Mouse (Mus musculus) limb, embryonic 15.5 days (tissue): ENCODE measurements at regions not wholly inside any gene's neighbourhood (a gene's known extent, or its start where the extent isn't known, plus 50 kb on each side); places are given as distances from the start of the nearest gene placed in this dataset.

Experiments
- ATAC-seq: fragments of 200-750 bp; cut with Nextera tagmentation; 2 replicates; pipeline ENCODE4 v1.8.0; 2017; ENCODE audit warnings: low read depth, moderate TSS enrichment; ENCODE audit not compliant: insufficient number of reproducible peaks, low FRiP score, low TSS enrichment
- H3K27ac ChIP-seq: fragments of 300-500 bp; sonication (generic); 2 replicates; pipeline ENCODE4 v1.5.1; 2015; ENCODE audit warnings: moderate library complexity, mild to moderate bottlenecking, inconsistent platforms
- H3K27me3 ChIP-seq: fragments of 300-500 bp; sonication (generic); 2 replicates; pipeline ENCODE4 v1.6.1; 2015; ENCODE audit warnings: inconsistent platforms
- H3K36me3 ChIP-seq: fragments of 300-500 bp; sonication (generic); 2 replicates; pipeline ENCODE4 v1.6.1; 2015; ENCODE audit warnings: inconsistent platforms
- H3K4me1 ChIP-seq: fragments of 300-500 bp; sonication (generic); 2 replicates; pipeline ENCODE4 v1.6.1; 2015; ENCODE audit warnings: inconsistent platforms
- H3K4me2 ChIP-seq: fragments of 300-500 bp; sonication (generic); 2 replicates; pipeline ENCODE4 v1.6.1; 2015; ENCODE audit warnings: mild to moderate bottlenecking, inconsistent platforms
- H3K4me3 ChIP-seq: fragments of 300-500 bp; sonication (generic); 2 replicates; pipeline ENCODE4 v1.5.1; 2015; ENCODE audit warnings: mild to moderate bottlenecking, inconsistent platforms
- H3K9ac ChIP-seq: fragments of 300-500 bp; sonication (generic); 2 replicates; pipeline ENCODE4 v1.6.1; 2015; ENCODE audit warnings: inconsistent platforms
- H3K9me3 ChIP-seq: fragments of 300-500 bp; sonication (generic); 2 replicates; pipeline ENCODE4 v1.6.1; 2016; ENCODE audit warnings: inconsistent platforms
- WGBS: fragments of 180-500 bp; shearing (Covaris S2); methylation state at CpG from one replicate; pipeline ENCODE4 v1.1.7; 2015; 5-methylcytosine and 5-hydroxymethylcytosine counted together

- Histone ChIP-seq H3K4me3 (no peak overlapping the region), H3K36me3 (no peaks in the 10 kb centered on the region), H3K9me3 (no peaks in the 10 kb centered on the region), H3K4me1 (peaks cover 8% of the 10 kb centered on the region; the same call in 1 of the 2 replicates), H3K4me2 (no peak overlapping the region), H3K27ac (no peak overlapping the region), H3K27me3 (no peaks in the 10 kb centered on the region), H3K9ac (no peak overlapping the region)
- no peak for ATAC-seq
These were observed 62.1 kb upstream of the Pfn2 start for GRCm38 (mm10) chr3:57910020-57910419.

- 19% methylated on average over 16 of the region's 16 CpGs for WGBS
- Histone ChIP-seq H3K4me3 (peak overlapping the region; percentile 7; the same call in 1 of the 2 replicates), H3K9ac (no peak overlapping the region), H3K4me2 (peak overlapping the region; percentile 30), H3K9me3 (no peaks in the 10 kb centered on the region), H3K4me1 (peaks cover 8% of the 10 kb centered on the region; the same call in 1 of the 2 replicates), H3K27me3 (no peaks in the 10 kb centered on the region), H3K27ac (no peak overlapping the region), H3K36me3 (no peaks in the 10 kb centered on the region)
- no peak for ATAC-seq
These were observed 64.1 kb upstream of the Pfn2 start for GRCm38 (mm10) chr3:57911831-57912596.

DNA sequence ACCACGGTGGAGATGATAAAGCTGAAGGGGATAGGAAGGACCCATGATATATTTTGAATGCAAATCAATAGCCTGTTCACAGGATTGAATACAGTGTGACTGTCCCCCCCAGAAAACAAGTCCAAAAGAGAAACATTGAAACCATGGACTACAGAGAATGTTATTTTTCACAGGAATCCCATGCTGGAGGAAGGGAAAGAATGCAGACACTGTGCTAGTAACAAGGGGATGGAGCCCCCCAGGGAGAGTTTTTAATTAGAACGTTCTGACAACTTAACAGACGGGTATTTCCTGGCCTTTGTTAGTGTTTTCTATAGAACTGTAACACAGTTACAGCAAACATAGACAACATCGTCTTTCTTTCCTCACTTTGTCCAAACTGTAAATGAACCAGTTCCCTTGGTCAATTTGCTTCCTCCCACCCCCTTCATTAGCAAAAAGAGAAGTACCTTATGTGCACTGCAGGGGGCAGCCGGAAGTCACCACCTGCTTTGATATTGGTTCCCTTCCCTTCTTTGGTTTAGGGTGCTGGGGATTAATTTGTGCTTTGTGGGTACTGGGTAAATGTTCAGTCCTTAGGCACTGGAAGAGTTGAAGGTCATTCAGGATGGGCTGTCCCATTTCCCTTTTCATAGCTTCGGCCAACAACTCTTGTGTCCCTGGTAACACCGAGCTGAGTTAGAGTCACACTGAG is 64.9 kb upstream of the Pfn2 start:
- Histone ChIP-seq H3K9ac (no peak overlapping the region), H3K4me1 (peaks cover 8% of the 10 kb centered on the region; the same call in 1 of the 2 replicates), H3K4me3 (peak overlapping the region; percentile 7; the same call in 1 of the 2 replicates), H3K4me2 (peak overlapping the region; percentile 30; the same call in 1 of the 2 replicates), H3K36me3 (no peaks in the 10 kb centered on the region), H3K9me3 (no peaks in the 10 kb centered on the region), H3K27ac (no peak overlapping the region), H3K27me3 (no peaks in the 10 kb centered on the region)
- ATAC-seq, result no peak
- WGBS, result 51% methylated on average over 7 of the region's 7 CpGs

- Histone ChIP-seq H3K9me3 (no peaks in the 10 kb centered on the region), H3K4me1 (peaks cover 8% of the 10 kb centered on the region; the same call in 1 of the 2 replicates), H3K36me3 (no peaks in the 10 kb centered on the region), H3K9ac (no peak overlapping the region), H3K4me2 (no peak overlapping the region), H3K27me3 (no peaks in the 10 kb centered on the region), H3K4me3 (no peak overlapping the region), H3K27ac (no peak overlapping the region)
- ATAC-seq, result no peak
- 86% methylated on average over 3 of the region's 3 CpGs for WGBS
These were observed 66.8 kb upstream of the Pfn2 start for GRCm38 (mm10) chr3:57914687-57915086.

DNA sequence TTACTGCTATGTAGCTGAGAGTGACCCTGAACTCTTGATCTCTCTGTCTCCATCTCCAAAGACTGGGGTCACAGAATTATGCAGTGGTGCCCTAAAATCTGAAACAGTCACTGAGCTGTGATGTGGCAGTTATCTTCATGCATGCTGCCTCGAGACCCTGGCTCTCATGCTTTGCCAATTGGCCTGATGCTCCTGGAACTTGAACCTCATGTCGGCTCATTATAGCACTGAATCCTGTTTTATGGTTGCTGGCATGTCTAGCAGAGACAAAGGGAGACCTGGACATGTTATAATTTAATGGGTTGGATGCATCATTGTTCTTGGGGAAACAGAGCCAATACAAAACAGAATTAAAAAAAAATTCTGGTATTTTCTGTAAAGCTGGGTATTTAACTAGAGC is 71.0 kb upstream of the Pfn2 start:
- H3K36me3 ChIP-seq, result no peaks in the 10 kb centered on the region
- H3K4me2 ChIP-seq, result no peak overlapping the region
- no peak overlapping the region for H3K9ac ChIP-seq
- no peak overlapping the region for H3K4me3 ChIP-seq
- WGBS, result 43% methylated on average over 2 of the region's 2 CpGs
- no peak for ATAC-seq
- no peaks in the 10 kb centered on the region for H3K9me3 ChIP-seq
- H3K4me1 ChIP-seq, result no peaks in the 10 kb centered on the region
- no peak overlapping the region for H3K27ac ChIP-seq
- no peaks in the 10 kb centered on the region for H3K27me3 ChIP-seq

GRCm38 (mm10) chr3:57919390-57920089 is 71.7 kb upstream of the Pfn2 start:
- Histone ChIP-seq H3K4me3 (no peak overlapping the region), H3K27me3 (no peaks in the 10 kb centered on the region), H3K4me2 (no peak overlapping the region), H3K36me3 (no peaks in the 10 kb centered on the region), H3K9ac (no peak overlapping the region), H3K4me1 (no peaks in the 10 kb centered on the region), H3K27ac (no peak overlapping the region), H3K9me3 (no peaks in the 10 kb centered on the region)
- ATAC-seq, result no peak
- 44% methylated on average over 5 of the region's 5 CpGs for WGBS

DNA sequence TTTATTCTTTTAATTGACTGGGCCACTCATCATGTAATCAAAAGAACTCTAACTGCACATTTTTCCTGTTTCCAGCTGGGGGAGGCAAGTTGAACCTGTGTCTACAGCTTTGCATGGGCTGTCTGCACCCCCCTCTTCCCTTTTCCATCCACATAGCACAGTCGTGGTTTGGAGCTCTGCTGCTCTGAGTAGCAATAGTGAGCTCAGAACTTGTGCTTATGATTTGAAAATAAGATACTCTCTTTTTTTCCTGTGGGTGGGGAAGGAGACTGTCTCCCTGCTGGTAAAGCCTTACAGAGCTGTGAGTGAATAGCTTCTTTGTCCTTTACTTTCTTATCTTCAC is 72.2 kb upstream of the Pfn2 start:
- H3K4me2 ChIP-seq, result no peak overlapping the region

DNA sequence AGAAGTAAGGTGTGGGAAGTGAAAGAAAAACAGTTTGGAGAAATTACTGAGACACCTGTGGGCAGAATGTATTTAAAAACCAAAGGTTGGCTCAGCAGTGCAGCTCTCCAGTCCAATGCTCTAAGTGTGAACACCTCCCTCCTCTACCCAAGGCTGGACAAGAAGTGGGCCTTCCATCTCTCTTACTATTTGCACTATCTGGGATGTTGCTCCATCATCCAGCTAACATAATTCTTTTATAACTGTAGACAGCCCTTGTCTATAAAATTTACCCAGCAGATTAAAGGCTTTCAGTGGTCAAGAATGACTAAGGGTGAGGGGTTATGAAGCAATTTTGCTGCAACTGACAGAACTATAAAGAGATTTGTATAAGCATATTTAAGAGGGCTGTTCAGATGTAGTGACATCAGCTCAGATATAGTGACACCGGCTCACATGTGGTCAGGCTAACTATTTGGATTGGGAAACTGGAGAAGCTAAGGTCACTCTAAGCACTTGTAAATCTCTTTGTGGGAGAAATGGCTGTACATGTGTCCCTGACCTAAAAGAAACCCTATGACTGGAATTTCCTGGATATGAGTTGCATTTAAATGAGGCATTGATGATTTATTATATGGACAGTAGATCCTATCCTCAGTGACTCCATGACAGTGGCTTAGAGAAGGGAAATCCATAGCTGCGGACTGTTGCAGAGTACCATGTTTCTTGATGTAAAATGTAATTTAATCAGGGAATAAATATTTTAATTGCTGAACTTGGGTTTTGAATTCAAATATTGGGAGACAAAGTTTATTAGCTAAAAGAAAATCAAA is 73.4 kb upstream of the Pfn2 start:
- Histone ChIP-seq H3K27ac (no peak overlapping the region), H3K9me3 (no peaks in the 10 kb centered on the region), H3K36me3 (no peaks in the 10 kb centered on the region), H3K4me2 (no peak overlapping the region), H3K27me3 (no peaks in the 10 kb centered on the region), H3K4me1 (no peaks in the 10 kb centered on the region), H3K9ac (no peak overlapping the region), H3K4me3 (no peak overlapping the region)
- no peak for ATAC-seq
- WGBS, result 83% methylated on average over 2 of the region's 2 CpGs

More for the DNA sequence above, 72.2 kb upstream of the Pfn2 start:
- no peaks in the 10 kb centered on the region for H3K36me3 ChIP-seq
- 15% methylated on average over 1 of the region's 1 CpGs for WGBS
- H3K27me3 ChIP-seq, result no peaks in the 10 kb centered on the region
- ATAC-seq, result no peak
- no peaks in the 10 kb centered on the region for H3K9me3 ChIP-seq
- no peaks in the 10 kb centered on the region for H3K4me1 ChIP-seq
- no peak overlapping the region for H3K9ac ChIP-seq
- no peak overlapping the region for H3K4me3 ChIP-seq
- H3K27ac ChIP-seq, result no peak overlapping the region

- Histone ChIP-seq H3K27me3 (no peaks in the 10 kb centered on the region), H3K9me3 (no peaks in the 10 kb centered on the region), H3K9ac (no peak overlapping the region), H3K36me3 (no peaks in the 10 kb centered on the region), H3K4me2 (no peak overlapping the region), H3K27ac (no peak overlapping the region), H3K4me1 (no peaks in the 10 kb centered on the region), H3K4me3 (no peak overlapping the region)
- WGBS, result 67% methylated on average over 3 of the region's 3 CpGs
- ATAC-seq, result no peak
These were observed 75.2 kb upstream of the Pfn2 start for GRCm38 (mm10) chr3:57923061-57923460.

DNA sequence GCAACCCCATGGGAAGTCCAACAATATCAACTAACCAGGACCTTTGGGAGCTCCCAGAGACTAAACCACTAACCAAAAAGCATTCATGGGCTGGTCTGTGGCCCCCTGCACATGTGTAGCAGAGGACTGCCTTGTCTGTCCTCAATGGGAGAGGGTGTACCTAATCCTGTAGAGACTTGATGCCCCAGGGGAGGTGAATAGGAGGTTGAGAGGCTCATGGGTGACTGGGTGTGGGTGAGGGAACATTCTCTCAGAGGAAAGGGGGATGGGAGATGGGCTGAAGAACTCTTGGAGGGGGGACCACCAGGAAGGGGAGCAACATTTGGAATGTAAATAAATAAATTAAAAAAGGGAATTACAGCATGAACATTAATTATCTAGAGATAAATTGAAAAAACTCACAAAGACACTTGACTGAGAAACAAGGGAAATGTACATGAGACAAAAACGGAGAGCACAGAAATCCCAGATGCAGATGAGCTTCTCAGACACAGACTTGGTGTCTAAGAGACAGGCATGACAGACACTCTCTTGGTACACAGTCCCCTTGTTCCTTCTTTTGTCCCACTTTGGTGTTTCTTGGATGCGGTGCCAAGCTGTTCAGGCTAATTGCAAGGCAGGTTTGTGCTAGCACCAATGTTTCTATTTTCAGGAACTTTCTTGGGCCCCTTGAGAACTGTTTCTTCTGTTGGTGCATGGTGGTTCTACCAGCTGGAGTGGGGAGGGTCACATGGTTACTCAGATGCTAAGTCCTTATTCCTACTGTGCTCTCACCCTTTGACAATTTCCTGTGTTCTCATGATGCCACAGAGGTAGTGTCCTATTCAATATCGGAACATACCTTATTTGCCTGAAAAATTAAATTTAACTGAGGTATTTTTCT is 85.0 kb upstream of the Pfn2 start:
- Histone ChIP-seq H3K27ac (no peak overlapping the region), H3K36me3 (no peaks in the 10 kb centered on the region), H3K9ac (no peak overlapping the region), H3K4me1 (no peaks in the 10 kb centered on the region), H3K4me2 (no peak overlapping the region), H3K4me3 (no peak overlapping the region), H3K27me3 (no peaks in the 10 kb centered on the region), H3K9me3 (no peaks in the 10 kb centered on the region)
- 90% methylated on average over 3 of the region's 3 CpGs for WGBS
- no peak for ATAC-seq
